Mouse (Mus musculus): ENCODE results near the gene Fam89b.

- no peak for TF ChIP-seq CTCF (IDR thresholded peaks at IDR 0.05; ENCODE audit: low read depth, low read length)
- no peak for TF ChIP-seq POLR2A (IDR thresholded peaks at IDR 0.05; ENCODE audit: extremely low read depth, insufficient read depth, low read length)
Measured at GRCm38 (mm10) chr19:5710581-5710980, 18.9 kb downstream of the Fam89b start.

All from liver, adult 2 months (tissue).